Mouse (Mus musculus): ENCODE data around the gene Mllt10.

DNA sequence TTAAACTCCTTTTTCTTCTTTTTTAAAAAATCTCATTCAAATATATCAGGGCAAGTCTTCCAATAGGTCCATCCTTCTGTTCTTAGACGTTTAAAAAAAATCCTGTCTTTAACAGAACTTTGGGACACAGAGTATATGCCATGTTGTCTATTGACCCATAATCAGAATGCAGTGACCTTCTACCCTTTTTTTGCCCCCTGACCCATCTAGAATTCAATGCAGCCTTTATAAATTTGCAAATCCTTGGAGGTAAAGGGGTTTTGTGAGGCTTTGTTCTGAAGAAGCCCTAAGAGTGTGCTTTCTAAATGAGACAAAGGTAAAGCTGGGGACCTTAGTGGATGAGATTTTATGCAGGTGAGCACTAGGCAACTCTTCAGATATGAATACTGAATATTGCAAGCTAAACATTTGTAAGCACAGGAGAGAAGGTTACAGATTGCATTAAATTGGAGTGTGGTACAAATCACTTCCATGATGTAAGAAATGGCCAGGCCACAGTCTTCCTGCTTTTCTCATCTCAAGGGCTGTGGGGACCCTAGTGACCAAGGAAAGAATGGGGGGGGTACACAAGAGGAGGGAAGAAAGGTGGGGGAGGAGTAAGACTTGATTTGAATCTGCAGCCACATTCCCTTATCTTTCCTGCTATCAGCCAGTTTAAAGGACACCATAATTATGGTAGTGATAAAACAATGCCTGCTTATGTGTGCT, 1.6 kb upstream of the Mllt10 start:
- TF ChIP-seq POLR2AphosphoS2 (IDR thresholded peaks at IDR 0.05; ENCODE audit: insufficient read length, low read depth) = no peak
- TF ChIP-seq MAX (IDR thresholded peaks at IDR 0.05; ENCODE audit: low read depth) = no peak
- no peak for TF ChIP-seq E2F4 (IDR thresholded peaks at IDR 0.05; ENCODE audit: insufficient read depth)
- no peak for TF ChIP-seq USF1 (IDR thresholded peaks at IDR 0.05; ENCODE audit: low read depth)
- TF ChIP-seq POLR2A (IDR thresholded peaks at IDR 0.05; ENCODE audit: insufficient read length, low read depth) = no peak
- TF ChIP-seq SRF (IDR thresholded peaks at IDR 0.05; ENCODE audit: control insufficient read depth, insufficient read length, low read depth) = no peak
- TF ChIP-seq TCF12 (IDR thresholded peaks at IDR 0.05; ENCODE audit: insufficient read depth, poor library complexity, severe bottlenecking) = no peak
- no peak for TF ChIP-seq MYOG (IDR thresholded peaks at IDR 0.05; ENCODE audit: control insufficient read depth in 1 of 3, insufficient read depth in 1 of 3, insufficient read length in 2 of 3, low read depth in 2 of 3)
- no peak for TF ChIP-seq CEBPB (IDR thresholded peaks at IDR 0.05; ENCODE audit: insufficient read depth, poor library complexity, severe bottlenecking)
- no peak for TF ChIP-seq TCF3 (IDR thresholded peaks at IDR 0.05; ENCODE audit: insufficient read length, low read depth)
- TF ChIP-seq MYOD1 (IDR thresholded peaks at IDR 0.05; ENCODE audit: control insufficient read depth in 1 of 3, insufficient read length in 2 of 3, low read depth in 2 of 3) = no peak
- TF ChIP-seq REST (IDR thresholded peaks at IDR 0.05; ENCODE audit: insufficient read depth, insufficient read length) = no peak

Data from myocyte (in vitro differentiated cells).